Mouse (Mus musculus) midbrain, embryonic 16.5 days (tissue): ENCODE measurements around the gene Tpm4. TPM values are rescaled to one million over a fixed set of nuclear protein-coding genes. Genes with fewer than 3 reads are reported as not detected.
A peak's percentile ranks its signal among the peaks of the same experiment; 100 is the strongest.

ENCODE experiments used
- ATAC-seq: fragments of 200-750 bp; cut with Nextera tagmentation; 2 replicates; pipeline ENCODE4 v1.8.0; 2017; ENCODE audit warnings: moderate TSS enrichment
- H3K27ac ChIP-seq: fragments of 300-500 bp; sonication (generic); 2 replicates; pipeline ENCODE4 v1.5.1; 2014; ENCODE audit warnings: mild to moderate bottlenecking, low read length, mixed read lengths
- H3K27me3 ChIP-seq: fragments of 300-500 bp; sonication (generic); 2 replicates; pipeline ENCODE4 v1.6.1; 2014; ENCODE audit warnings: low read depth, low read length, mixed read lengths; ENCODE audit not compliant: control insufficient read depth, insufficient read depth
- H3K36me3 ChIP-seq: fragments of 300-500 bp; sonication (generic); 2 replicates; pipeline ENCODE4 v1.6.1; 2014; ENCODE audit warnings: mild to moderate bottlenecking, low read length, moderate library complexity, mixed read lengths; ENCODE audit not compliant: control insufficient read depth, insufficient read depth
- H3K4me1 ChIP-seq: fragments of 300-500 bp; sonication (generic); 2 replicates; pipeline ENCODE4 v1.6.1; 2014; ENCODE audit warnings: mild to moderate bottlenecking, low read length, mixed read lengths; ENCODE audit not compliant: control insufficient read depth, insufficient read depth
- H3K4me2 ChIP-seq: fragments of 300-500 bp; sonication (generic); 2 replicates; pipeline ENCODE4 v1.6.1; 2014; ENCODE audit warnings: mild to moderate bottlenecking, low read length, mixed read lengths
- H3K4me3 ChIP-seq: fragments of 300-500 bp; sonication (generic); 2 replicates; pipeline ENCODE4 v1.5.1; 2014; ENCODE audit warnings: low read depth, mild to moderate bottlenecking, low read length, moderate library complexity, mixed read lengths
- H3K9ac ChIP-seq: fragments of 300-500 bp; sonication (generic); 2 replicates; pipeline ENCODE4 v1.6.1; 2014; ENCODE audit warnings: low read depth, low read length, mixed read lengths
- H3K9me3 ChIP-seq: fragments of 300-500 bp; sonication (generic); replicated peaks from 2 replicates; pipeline ENCODE4 v1.6.1; 2014; ENCODE audit warnings: mild to moderate bottlenecking, low read length, mixed read lengths; ENCODE audit not compliant: control insufficient read depth, poor library complexity, severe bottlenecking
- WGBS: fragments of 180-500 bp; shearing (Covaris S2); extraction: QIAGEN DNeasy Blood & Tissue Kit; methylation state at CpG from one replicate; pipeline ENCODE4 v1.1.7; 2014; 5-methylcytosine and 5-hydroxymethylcytosine counted together
- polyA plus RNA-seq: library from polyadenylated mRNA; unstranded; fragments of >200 nt; fragmentation: Nextera tagmentation; extraction: Ambion mirVana; gene quantifications from 2 replicates; pipeline ENCODE4 v1.2.1, GENCODE M21; 2015

Gene Tpm4
- polyA plus RNA-seq, 1 experiment from 2014 or later = 151 TPM

GRCm38 (mm10) chr8:72135446-72136301, 899 bp downstream of the Tpm4 start:
- no peaks in the 10 kb centered on the region for H3K9me3 ChIP-seq
- H3K4me3 ChIP-seq = peak overlapping the region; percentile 82
- H3K9ac ChIP-seq = peak overlapping the region; percentile 91
- H3K27ac ChIP-seq = peak overlapping the region; percentile 79
- peaks cover 15% of the 10 kb centered on the region for H3K4me1 ChIP-seq
- 0 out of 2 replicates have a peak, but pooled peaks cover 2% of the 10 kb centered on the region for H3K36me3 ChIP-seq
- no peaks in the 10 kb centered on the region for H3K27me3 ChIP-seq
- peak; percentile 77 for ATAC-seq
- under 1% methylated on average over 52 of the region's 62 CpGs for WGBS
- H3K4me2 ChIP-seq = peak overlapping the region; percentile 76

- ATAC-seq = peak; percentile 19; the same call in 1 of the 2 replicates
- Histone ChIP-seq H3K4me2 (peak overlapping the region; percentile 76), H3K4me1 (peaks cover 15% of the 10 kb centered on the region), H3K36me3 (peaks cover 4% of the 10 kb centered on the region; the same call in 1 of the 2 replicates), H3K9me3 (no peaks in the 10 kb centered on the region), H3K4me3 (peak overlapping the region; percentile 82), H3K27ac (peak overlapping the region; percentile 79), H3K27me3 (no peaks in the 10 kb centered on the region), H3K9ac (peak overlapping the region; percentile 91)
- under 1% methylated on average over 18 of the region's 18 CpGs for WGBS
Observed at GRCm38 (mm10) chr8:72136302-72136978, 1.7 kb downstream of the Tpm4 start.

GRCm38 (mm10) chr8:72137431-72137830, 2.7 kb downstream of the Tpm4 start:
- Histone ChIP-seq H3K4me3 (no peak overlapping the region), H3K4me2 (no peak overlapping the region), H3K27ac (no peak overlapping the region), H3K27me3 (no peaks in the 10 kb centered on the region), H3K9ac (no peak overlapping the region), H3K36me3 (peaks cover 7% of the 10 kb centered on the region; the same call in 1 of the 2 replicates), H3K4me1 (peaks cover 15% of the 10 kb centered on the region), H3K9me3 (no peaks in the 10 kb centered on the region)
- no peak for ATAC-seq
- 92% methylated on average over 2 of the region's 2 CpGs for WGBS

- Histone ChIP-seq H3K4me1 (peaks cover 15% of the 10 kb centered on the region), H3K27ac (no peak overlapping the region)
- 99% methylated on average over 5 of the region's 5 CpGs for WGBS
Observed at GRCm38 (mm10) chr8:72138456-72138855, 3.7 kb downstream of the Tpm4 start.

GRCm38 (mm10) chr8:72143256-72143824, 8.6 kb downstream of the Tpm4 start:
- H3K36me3 ChIP-seq = peaks cover 21% of the 10 kb centered on the region
- H3K27me3 ChIP-seq = no peaks in the 10 kb centered on the region
- ATAC-seq = no peak
- H3K4me2 ChIP-seq = no peak overlapping the region
- no peak overlapping the region for H3K27ac ChIP-seq
- WGBS = 96% methylated on average over 13 of the region's 13 CpGs
- H3K4me3 ChIP-seq = no peak overlapping the region
- no peaks in the 10 kb centered on the region for H3K4me1 ChIP-seq
- no peaks in the 10 kb centered on the region for H3K9me3 ChIP-seq
- H3K9ac ChIP-seq = no peak overlapping the region

More at GRCm38 (mm10) chr8:72138456-72138855, 3.7 kb downstream of the Tpm4 start:
- no peak overlapping the region for H3K4me3 ChIP-seq
- no peaks in the 10 kb centered on the region for H3K27me3 ChIP-seq
- no peak overlapping the region for H3K9ac ChIP-seq
- H3K4me2 ChIP-seq = no peak overlapping the region
- peaks cover 7% of the 10 kb centered on the region; the same call in 1 of the 2 replicates for H3K36me3 ChIP-seq
- no peak for ATAC-seq
- H3K9me3 ChIP-seq = no peaks in the 10 kb centered on the region

- H3K4me2 ChIP-seq = no peak overlapping the region
- H3K36me3 ChIP-seq = peaks cover 23% of the 10 kb centered on the region
- H3K27ac ChIP-seq = no peak overlapping the region
- no peaks in the 10 kb centered on the region for H3K27me3 ChIP-seq
- H3K9me3 ChIP-seq = no peaks in the 10 kb centered on the region
- 95% methylated on average over 5 of the region's 5 CpGs for WGBS
- H3K9ac ChIP-seq = no peak overlapping the region
- ATAC-seq = no peak
- no peaks in the 10 kb centered on the region for H3K4me1 ChIP-seq
- no peak overlapping the region for H3K4me3 ChIP-seq
Observed at GRCm38 (mm10) chr8:72144345-72144975, 9.7 kb downstream of the Tpm4 start.

GRCm38 (mm10) chr8:72145511-72145910, 10.7 kb downstream of the Tpm4 start:
- WGBS = 97% methylated on average over 3 of the region's 3 CpGs
- no peak overlapping the region for H3K9ac ChIP-seq
- H3K9me3 ChIP-seq = no peaks in the 10 kb centered on the region
- H3K4me3 ChIP-seq = no peak overlapping the region
- no peak overlapping the region for H3K4me2 ChIP-seq
- no peak overlapping the region for H3K27ac ChIP-seq
- H3K36me3 ChIP-seq = peaks cover 24% of the 10 kb centered on the region
- ATAC-seq = no peak
- H3K27me3 ChIP-seq = no peaks in the 10 kb centered on the region
- no peaks in the 10 kb centered on the region for H3K4me1 ChIP-seq

- no peaks in the 10 kb centered on the region for H3K27me3 ChIP-seq
- no peaks in the 10 kb centered on the region for H3K4me1 ChIP-seq
- no peak overlapping the region for H3K27ac ChIP-seq
- H3K36me3 ChIP-seq = peaks cover 24% of the 10 kb centered on the region
- no peaks in the 10 kb centered on the region for H3K9me3 ChIP-seq
- no peak overlapping the region for H3K4me2 ChIP-seq
- no peak overlapping the region for H3K9ac ChIP-seq
- ATAC-seq = no peak
- 94% methylated on average over 1 of the region's 1 CpGs for WGBS
- no peak overlapping the region for H3K4me3 ChIP-seq
Observed at GRCm38 (mm10) chr8:72146056-72146455, 11.3 kb downstream of the Tpm4 start.
